9 mouse cellular contexts compared by ENCODE assay signal in genomic region chr4:132526678-132527077, GRCm38 (mm10). TPM values are rescaled to one million over a fixed set of nuclear protein-coding genes. Genes with fewer than 3 reads are reported as not detected.
DNase-seq lines count a peak whose midpoint lies in the region; ATAC-seq and TF ChIP-seq lines count a peak whose summit lies in the region.
"Had no signal": no experiment of that assay in that cellular context is flagged by ENCODE, and none has a peak within 500 bp of the region (broad histone marks: within the 10 kb centered on the region; RNA-seq: fewer than 3 reads in every experiment).

No protein-coding gene starts in this region.

- H3K4me3 ChIP-seq in forebrain, postnatal 0 days (ENCODE audit: low read depth, low read length), result no peak overlapping the region
- no peak overlapping the region for H3K4me3 ChIP-seq in forebrain, embryonic 15.5 days
- no peak overlapping the region for H3K4me3 ChIP-seq in stomach, postnatal 0 days (ENCODE audit: low read depth, low read length)
- H3K4me3 ChIP-seq in heart, embryonic 12.5 days, result no peak overlapping the region
- H3K4me3 ChIP-seq: neural tube, embryonic 15.5 days had no signal

- no peak for DNase-seq in forebrain, postnatal 0 days
- peak; percentile 30 for DNase-seq in thymus, postnatal 14 days
- no peak for DNase-seq in thymus, adult 18-20 months
- peak; percentile 66 for DNase-seq in induced T-regulatory cell, adult 2 months (ENCODE audit: low read depth)
- DNase-seq in stomach, postnatal 0 days (ENCODE audit: low spot score), result peak; percentile 15
- no peak for DNase-seq in layer of hippocampus, postnatal 10 days (ENCODE audit: low spot score in 2 of 2)

- no peaks in the 10 kb centered on the region for H3K9me3 ChIP-seq in forebrain, postnatal 0 days (ENCODE audit: low read length)
- no peaks in the 10 kb centered on the region for H3K9me3 ChIP-seq in forebrain, embryonic 15.5 days
- no peaks in the 10 kb centered on the region for H3K9me3 ChIP-seq in stomach, postnatal 0 days (ENCODE audit: control insufficient read depth, low read length)
- H3K9me3 ChIP-seq in heart, embryonic 12.5 days (replicated peaks), result no peaks in the 10 kb centered on the region
- H3K9me3 ChIP-seq: neural tube, embryonic 15.5 days had no signal

- peaks cover 10% of the 10 kb centered on the region; the same call in 1 of the 2 replicates for H3K36me3 ChIP-seq in forebrain, postnatal 0 days (ENCODE audit: insufficient read depth)
- peaks cover 12% of the 10 kb centered on the region for H3K36me3 ChIP-seq in forebrain, embryonic 15.5 days
- peaks cover 5% of the 10 kb centered on the region; the same call in 1 of the 2 replicates for H3K36me3 ChIP-seq in stomach, postnatal 0 days (ENCODE audit: control insufficient read depth, insufficient read depth, low read length)
- H3K36me3 ChIP-seq in heart, embryonic 12.5 days, result peaks cover 18% of the 10 kb centered on the region

- no peak overlapping the region for H3K27ac ChIP-seq in forebrain, postnatal 0 days (ENCODE audit: low read depth, low read length)
- H3K27ac ChIP-seq in forebrain, embryonic 15.5 days (replicated peaks), result no peak overlapping the region
- no peak overlapping the region for H3K27ac ChIP-seq in stomach, postnatal 0 days (replicated peaks)
- H3K27ac ChIP-seq in heart, embryonic 12.5 days (ENCODE audit: poor library complexity, severe bottlenecking), result no peak overlapping the region
- H3K27ac ChIP-seq: neural tube, embryonic 15.5 days had no signal

- TF ChIP-seq CTCF in forebrain, postnatal 0 days (IDR thresholded peaks at IDR 0.05; ENCODE audit: low read depth), result peak; percentile 14; the same call in 1 of the 2 replicates
- TF ChIP-seq CTCF in stomach, postnatal 0 days (IDR thresholded peaks at IDR 0.05; ENCODE audit: low read depth), result peak; percentile 61

- TF ChIP-seq EP300 in stomach, postnatal 0 days (optimal IDR thresholded peaks at IDR 0.05), result no peak

- no peaks in the 10 kb centered on the region for H3K4me1 ChIP-seq in forebrain, postnatal 0 days (ENCODE audit: insufficient read depth)
- H3K4me1 ChIP-seq in forebrain, embryonic 15.5 days, result peaks cover 10% of the 10 kb centered on the region
- H3K4me1 ChIP-seq in stomach, postnatal 0 days (replicated peaks; ENCODE audit: control insufficient read depth, insufficient read depth), result no peaks in the 10 kb centered on the region
- H3K4me1 ChIP-seq in heart, embryonic 12.5 days (replicated peaks), result peaks cover 16% of the 10 kb centered on the region

- WGBS in forebrain, postnatal 0 days, result 61% methylated on average over 2 of the region's 2 CpGs
- 54% methylated on average over 2 of the region's 2 CpGs for WGBS in forebrain, embryonic 15.5 days
- 52% methylated on average over 2 of the region's 2 CpGs for WGBS in stomach, postnatal 0 days
- 55% methylated on average over 2 of the region's 2 CpGs for WGBS in heart, embryonic 12.5 days

- H3K27me3 ChIP-seq in forebrain, postnatal 0 days (ENCODE audit: insufficient read depth, low read length), result no peaks in the 10 kb centered on the region
- H3K27me3 ChIP-seq in forebrain, embryonic 15.5 days, result no peaks in the 10 kb centered on the region
- no peaks in the 10 kb centered on the region for H3K27me3 ChIP-seq in stomach, postnatal 0 days (ENCODE audit: control insufficient read depth, insufficient read depth, low read length)
- no peaks in the 10 kb centered on the region for H3K27me3 ChIP-seq in heart, embryonic 12.5 days (replicated peaks)
- H3K27me3 ChIP-seq: neural tube, embryonic 15.5 days had no signal

- ATAC-seq in forebrain, postnatal 0 days, result no peak
- ATAC-seq in forebrain, embryonic 15.5 days (replicated peaks), result no peak
- ATAC-seq in stomach, postnatal 0 days (ENCODE audit: low FRiP score, low TSS enrichment), result no peak; the same call in 1 of the 2 replicates
- no peak for ATAC-seq in heart, embryonic 12.5 days (ENCODE audit: insufficient number of reproducible peaks, low FRiP score)

- H3K9ac ChIP-seq in forebrain, postnatal 0 days, result no peak overlapping the region
- no peak overlapping the region for H3K9ac ChIP-seq in forebrain, embryonic 15.5 days (replicated peaks)
- no peak overlapping the region for H3K9ac ChIP-seq in stomach, postnatal 0 days (ENCODE audit: low read length)
- no peak overlapping the region for H3K9ac ChIP-seq in heart, embryonic 12.5 days
- H3K9ac ChIP-seq: neural tube, embryonic 15.5 days had no signal

- H3K4me2 ChIP-seq in forebrain, postnatal 0 days (ENCODE audit: low read depth), result no peak overlapping the region
- H3K4me2 ChIP-seq in forebrain, embryonic 15.5 days (replicated peaks), result no peak overlapping the region
- H3K4me2 ChIP-seq in stomach, postnatal 0 days (replicated peaks; ENCODE audit: low read depth), result no peak overlapping the region
- no peak overlapping the region for H3K4me2 ChIP-seq in heart, embryonic 12.5 days
- H3K4me2 ChIP-seq: neural tube, embryonic 15.5 days had no signal

RNA-seq across cellular contexts. Expression of gene Atpif1, which starts 6.8 kb away (rescaled TPM):
- total RNA-seq in forebrain, postnatal 0 days (2014; rRNA removed), result 898 and 1,334 TPM in 2 replicates
- polyA plus RNA-seq in forebrain, postnatal 0 days (2015; fragmentation: Nextera tagmentation; extraction: Ambion mirVana), result 1,829 and 2,415 TPM in 2 replicates
- polyA plus RNA-seq in forebrain, embryonic 15.5 days (2015; fragmentation: Nextera tagmentation; extraction: Ambion mirVana), result 1,097 and 1,228 TPM in 2 replicates
- polyA plus RNA-seq in stomach, postnatal 0 days (2015; fragmentation: Nextera tagmentation; extraction: Ambion mirVana), result 1,179 and 1,213 TPM in 2 replicates
- 1,373 and 1,377 TPM in 2 replicates for polyA plus RNA-seq in heart, embryonic 12.5 days (2016; fragmentation: Nextera tagmentation; extraction: Ambion mirVana)
- total RNA-seq in layer of hippocampus, postnatal 10 days (2021), result 100 to 1,000 TPM; 649 to 727 TPM

RNA-seq across cellular contexts. Expression of gene Dnajc8, which starts 8.7 kb away (rescaled TPM):
- total RNA-seq in forebrain, postnatal 0 days (2014; rRNA removed), result 103 and 111 TPM in 2 replicates
- polyA plus RNA-seq in forebrain, postnatal 0 days (2015; fragmentation: Nextera tagmentation; extraction: Ambion mirVana), result 151 and 165 TPM in 2 replicates
- polyA plus RNA-seq in forebrain, embryonic 15.5 days (2015; fragmentation: Nextera tagmentation; extraction: Ambion mirVana), result 146 and 150 TPM in 2 replicates
- 103 and 116 TPM in 2 replicates for polyA plus RNA-seq in stomach, postnatal 0 days (2015; fragmentation: Nextera tagmentation; extraction: Ambion mirVana)
- 130 and 135 TPM in 2 replicates for polyA plus RNA-seq in heart, embryonic 12.5 days (2016; fragmentation: Nextera tagmentation; extraction: Ambion mirVana)
- 10 to 100 TPM; 90.4 to 93.7 TPM for total RNA-seq in layer of hippocampus, postnatal 10 days (2021)

RNA-seq across cellular contexts. Expression of gene Sesn2, which starts 16.4 kb away (rescaled TPM):
- total RNA-seq in forebrain, postnatal 0 days (2014; rRNA removed), result 6.3 and 15.1 TPM in 2 replicates
- polyA plus RNA-seq in forebrain, postnatal 0 days (2015; fragmentation: Nextera tagmentation; extraction: Ambion mirVana), result 6.9 and 9.0 TPM in 2 replicates
- 5.6 and 6.3 TPM in 2 replicates for polyA plus RNA-seq in forebrain, embryonic 15.5 days (2015; fragmentation: Nextera tagmentation; extraction: Ambion mirVana)
- 7.6 and 8.2 TPM in 2 replicates for polyA plus RNA-seq in stomach, postnatal 0 days (2015; fragmentation: Nextera tagmentation; extraction: Ambion mirVana)
- polyA plus RNA-seq in heart, embryonic 12.5 days (2016; fragmentation: Nextera tagmentation; extraction: Ambion mirVana), result 10.3 and 10.5 TPM in 2 replicates
- total RNA-seq in layer of hippocampus, postnatal 10 days (2021), result 10 to 100 TPM; 15.3 to 16.1 TPM

RNA-seq across cellular contexts. Expression of gene Ptafr, which starts 37.2 kb away (rescaled TPM):
- 0.38 TPM in 2 replicates for total RNA-seq in forebrain, postnatal 0 days (2014; rRNA removed)
- 0.23 and 0.38 TPM in 2 replicates for polyA plus RNA-seq in forebrain, postnatal 0 days (2015; fragmentation: Nextera tagmentation; extraction: Ambion mirVana)
- polyA plus RNA-seq in forebrain, embryonic 15.5 days (2015; fragmentation: Nextera tagmentation; extraction: Ambion mirVana), result 0.26 and 0.39 TPM in 2 replicates
- polyA plus RNA-seq in stomach, postnatal 0 days (2015; fragmentation: Nextera tagmentation; extraction: Ambion mirVana), result 0.88 and 0.90 TPM in 2 replicates
- 0.23 and 0.27 TPM in 2 replicates for polyA plus RNA-seq in heart, embryonic 12.5 days (2016; fragmentation: Nextera tagmentation; extraction: Ambion mirVana)
- total RNA-seq in layer of hippocampus, postnatal 10 days (2021), result 1 to 10 TPM; 1.0 to 1.3 TPM

Comparison
In these comparisons a context has a peak if more than half of its experiments do, and no peak if none do; other contexts are left out.
1. DNase-seq: peak in thymus, postnatal 14 days (single experiment), induced T-regulatory cell, adult 2 months (single experiment) and stomach, postnatal 0 days (single experiment); none in forebrain, postnatal 0 days (single experiment), thymus, adult 18-20 months (0 of 2) and layer of hippocampus, postnatal 10 days (0 of 2).